Mouse (Mus musculus): Measurements from ENCODE around the gene Plekhg5.

GRCm38 (mm10) chr4:152096927-152097326 is 24.6 kb downstream of the Plekhg5 start:
- TF ChIP-seq POLR2A (IDR thresholded peaks at IDR 0.05; ENCODE audit: control insufficient read depth, extremely low read depth, insufficient read depth, low read length, poor library complexity) (no peak), CTCF (IDR thresholded peaks at IDR 0.05; ENCODE audit: borderline replicate concordance, control insufficient read depth, extremely low read depth, insufficient read depth, low read length, poor library complexity) (no peak)
